Mouse (Mus musculus) CH12.LX (cell line): ENCODE data around the gene Rpl36al. TPM values are rescaled to one million over a fixed set of nuclear protein-coding genes. Genes with fewer than 3 reads are reported as not detected.
"Not testable (repeated sequence)": the region's sequence is repeated elsewhere in the genome, so short reads cannot be mapped to it uniquely, and the experiment has no call there.

ENCODE experiments used
- DNase-seq: peaks from one replicate; pipeline ENCODE4 v3.0.0-alpha.2; 2013; ENCODE audit errors: extremely low read depth
- H3K27ac ChIP-seq: 2 replicates; pipeline ENCODE4 v1.5.1; 2012; ENCODE audit warnings: low read depth, mild to moderate bottlenecking, control low read depth, moderate library complexity; ENCODE audit not compliant: insufficient read depth
- H3K27me3 ChIP-seq: replicated peaks from 2 replicates; pipeline ENCODE3; 2012; ENCODE audit warnings: inconsistent platforms
- H3K36me3 ChIP-seq, 2 experiments: replicated peaks in 1 of 2; 2 replicates each; pipeline versions ENCODE3 to v1.6.1; 2012; ENCODE audit warnings: inconsistent platforms in 1 of 2, low read length in 1 of 2, mild to moderate bottlenecking in 1 of 2, mixed read lengths in 1 of 2, moderate library complexity in 1 of 2; ENCODE audit not compliant: control insufficient read depth in 1 of 2, insufficient read depth in 1 of 2
- H3K4me1 ChIP-seq, 2 experiments: 2 replicates each; pipeline ENCODE4 v1.6.1; 2012; ENCODE audit warnings: inconsistent platforms in 1 of 2, moderate library complexity in 1 of 2; ENCODE audit not compliant: insufficient read depth in 2 of 2, control insufficient read depth in 1 of 2
- H3K4me2 ChIP-seq: 2 replicates; pipeline ENCODE4 v1.6.1; 2012; ENCODE audit warnings: low read depth, mild to moderate bottlenecking, control low read depth; ENCODE audit not compliant: poor library complexity, insufficient read depth, severe bottlenecking
- H3K4me3 ChIP-seq, 3 experiments: fragments of 150-350 bp in 1 of 3; sonication (generic) in 1 of 3; replicated peaks in 1 of 3; 2 replicates each; pipeline versions ENCODE3 to v1.5.1; 2011 to 2012; ENCODE audit warnings: low read depth in 2 of 3, low read length in 2 of 3, mild to moderate bottlenecking in 2 of 3, moderate library complexity in 2 of 3, control low read depth in 1 of 3, improper control_type of control experiment in 1 of 3, inconsistent platforms in 1 of 3, mixed read lengths in 1 of 3; ENCODE audit not compliant: poor library complexity in 1 of 3
- H3K79me2 ChIP-seq: replicated peaks from 2 replicates; pipeline ENCODE4 v1.6.1; 2012; ENCODE audit warnings: mild to moderate bottlenecking, moderate library complexity; ENCODE audit not compliant: control insufficient read depth, poor library complexity, insufficient read depth, severe bottlenecking; ENCODE audit errors: extremely low read depth
- H3K9ac ChIP-seq: 2 replicates; pipeline ENCODE4 v1.6.1; 2012; ENCODE audit warnings: low read depth, mild to moderate bottlenecking, control low read depth, moderate library complexity; ENCODE audit not compliant: insufficient read depth
- H3K9me3 ChIP-seq: replicated peaks from 2 replicates; pipeline ENCODE3; 2012; ENCODE audit warnings: low read length, inconsistent platforms, mixed read lengths
- BHLHE40 ChIP-seq: IDR thresholded peaks from 2 replicates; pipeline ENCODE4 v1.6.1; 2011; ENCODE audit warnings: mild to moderate bottlenecking, low read depth, low read length, improper control_type of control experiment
- CHD2 ChIP-seq: IDR thresholded peaks from 2 replicates; pipeline ENCODE4 v1.6.1; 2011; ENCODE audit warnings: low read length, improper control_type of control experiment
- ELF1 ChIP-seq: IDR thresholded peaks from 2 replicates; pipeline ENCODE4 v1.6.1; 2014; ENCODE audit warnings: low read depth, mild to moderate bottlenecking, inconsistent platforms, low read length, improper control_type of control experiment
- EP300 ChIP-seq: IDR thresholded peaks from 2 replicates; pipeline ENCODE4 v1.6.1; 2011; ENCODE audit warnings: low read length, improper control_type of control experiment
- HCFC1 ChIP-seq: IDR thresholded peaks from 2 replicates; pipeline ENCODE4 v1.6.1; 2012; ENCODE audit warnings: low read depth, mild to moderate bottlenecking, inconsistent platforms, low read length, improper control_type of control experiment
- JUND ChIP-seq: conservative IDR thresholded peaks from 2 replicates; pipeline ENCODE4 v1.6.1; 2011; ENCODE audit warnings: low read depth, low read length, improper control_type of control experiment
- KAT2A ChIP-seq: IDR thresholded peaks from 2 replicates; pipeline ENCODE4 v1.6.1; 2012; ENCODE audit warnings: low read length, improper control_type of control experiment, inconsistent platforms; ENCODE audit not compliant: insufficient replicate concordance
- MAFK ChIP-seq: IDR thresholded peaks from 2 replicates; pipeline ENCODE4 v1.6.1; 2011; ENCODE audit warnings: low read length, improper control_type of control experiment; ENCODE audit not compliant: insufficient replicate concordance
- MAX ChIP-seq: IDR thresholded peaks from 2 replicates; pipeline ENCODE4 v1.6.1; 2011; ENCODE audit warnings: low read length, improper control_type of control experiment
- MEF2A ChIP-seq: IDR thresholded peaks from 2 replicates; pipeline ENCODE4 v1.6.1; 2014; ENCODE audit warnings: low read depth, mild to moderate bottlenecking, inconsistent platforms, low read length, improper control_type of control experiment, borderline replicate concordance
- MYC ChIP-seq: IDR thresholded peaks from 2 replicates; pipeline ENCODE4 v1.6.1; 2011; ENCODE audit warnings: low read depth, mild to moderate bottlenecking, improper control_type of control experiment, low read length
- NELFE ChIP-seq: IDR thresholded peaks from 2 replicates; pipeline ENCODE4 v1.6.1; 2011; ENCODE audit warnings: low read depth, low read length, improper control_type of control experiment
- NRF1 ChIP-seq: IDR thresholded peaks from 2 replicates; pipeline ENCODE4 v1.6.1; 2014; ENCODE audit warnings: low read depth, mild to moderate bottlenecking, inconsistent platforms, low read length, improper control_type of control experiment, moderate library complexity
- PAX5 ChIP-seq: IDR thresholded peaks from 2 replicates; pipeline ENCODE4 v1.6.1; 2012; ENCODE audit warnings: low read length, inconsistent platforms, mixed read lengths
- POLR2A ChIP-seq: IDR thresholded peaks from 2 replicates; pipeline ENCODE4 v1.6.1; 2011; ENCODE audit warnings: low read depth, mild to moderate bottlenecking, improper control_type of control experiment, low read length
- POLR2AphosphoS2 ChIP-seq: IDR thresholded peaks from 2 replicates; pipeline ENCODE4 v1.6.1; 2011; ENCODE audit warnings: low read depth, low read length, improper control_type of control experiment
- RCOR1 ChIP-seq: conservative IDR thresholded peaks from 2 replicates; pipeline ENCODE4 v1.6.1; 2012; ENCODE audit warnings: low read depth, mild to moderate bottlenecking, inconsistent platforms, low read length, improper control_type of control experiment
- SIN3A ChIP-seq: IDR thresholded peaks from 2 replicates; pipeline ENCODE4 v1.6.1; 2012; ENCODE audit warnings: low read length, improper control_type of control experiment, inconsistent platforms
- TBP ChIP-seq: conservative IDR thresholded peaks from 2 replicates; pipeline ENCODE4 v1.6.1; 2011; ENCODE audit warnings: low read depth, low read length, improper control_type of control experiment
- TCF12 ChIP-seq: IDR thresholded peaks from 2 replicates; pipeline ENCODE4 v1.6.1; 2014; ENCODE audit warnings: low read depth, mild to moderate bottlenecking, inconsistent platforms, low read length, improper control_type of control experiment
- UBTF ChIP-seq: IDR thresholded peaks from 2 replicates; pipeline ENCODE4 v1.6.1; 2012; ENCODE audit warnings: low read depth, mild to moderate bottlenecking, inconsistent platforms, low read length, improper control_type of control experiment, moderate library complexity
- ZMIZ1 ChIP-seq: IDR thresholded peaks from 2 replicates; pipeline ENCODE4 v1.6.1; 2012; ENCODE audit warnings: low read depth, mild to moderate bottlenecking, inconsistent platforms, low read length, improper control_type of control experiment
- dilution Hi-C: fragments of 300-500 bp; cut with MboI; formaldehyde crosslinking; loops from 2 replicates; pipeline ENCODE4 v1.14.3; 2020; ENCODE audit warnings: low sequenced_read_pairs; ENCODE audit not compliant: extremely low pct_unique_long_range_greater_than_20kb, extremely low pct_ligation_motif_present
- in situ Hi-C: fragments of 300-500 bp; cut with MboI; formaldehyde crosslinking; loops from 3 replicates; pipeline ENCODE4 v1.14.3; 2019; ENCODE audit warnings: low sequenced_read_pairs, low pct_ligation_motif_present, low pct_unique_long_range_greater_than_20kb, mixed read lengths
- polyA plus RNA-seq: library from polyadenylated mRNA; unstranded; fragments of >175 nt; gene quantifications from 2 replicates; pipeline ENCODE4 v1.2.1, GENCODE M21; 2012; ENCODE audit warnings: low read depth; ENCODE audit not compliant: insufficient read length
- total RNA-seq, 2 experiments: library from RNA; depleted of rRNA; stranded (reverse); fragments of 300-350 nt in 1 of 2; fragments of >200 nt in 1 of 2; gene quantifications; 2 replicates each; pipeline ENCODE4 v1.2.3; 2012 to 2014

Rpl36al gene
- total and polyA plus RNA-seq, 3 experiments: 828 to 1,571 (median 1,263) TPM

DNA sequence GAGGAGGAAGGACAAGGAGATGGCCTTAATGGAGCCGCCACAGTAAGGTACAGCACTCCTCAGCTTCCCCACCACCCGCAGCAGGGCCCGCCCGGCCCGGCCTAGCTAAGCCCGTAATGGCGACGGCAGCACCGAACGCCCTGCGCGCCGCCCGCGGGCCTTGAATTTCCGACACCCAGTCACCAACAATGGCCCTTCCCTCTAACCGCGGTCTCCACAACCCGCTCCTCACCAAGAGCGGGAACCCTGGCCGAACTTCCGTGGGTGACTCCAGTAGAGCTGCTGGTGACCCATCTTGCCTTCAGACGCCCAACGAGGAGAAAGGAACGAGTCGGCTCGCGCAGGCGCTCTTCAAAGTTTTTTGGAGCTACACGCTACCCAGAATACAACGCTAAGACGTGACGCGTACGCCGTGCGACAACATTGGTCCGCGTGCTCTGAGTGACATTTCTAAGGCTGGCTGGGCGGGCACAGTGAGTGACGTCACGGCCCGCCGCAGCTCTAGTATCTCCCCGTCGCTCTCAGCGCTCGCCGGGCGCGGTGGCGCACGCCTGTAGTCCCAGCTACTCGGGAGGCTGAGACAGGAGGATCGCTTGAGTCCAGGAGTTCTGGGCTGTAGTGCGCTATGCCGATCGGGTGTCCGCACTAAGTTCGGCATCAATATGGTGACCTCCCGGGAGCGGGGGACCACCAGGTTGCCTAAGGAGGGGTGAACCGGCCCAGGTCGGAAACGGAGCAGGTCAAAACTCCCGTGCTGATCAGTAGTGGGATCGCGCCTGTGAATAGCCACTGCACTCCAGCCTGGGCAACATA is 24.9 kb downstream of the Rpl36al start, which contains the start of gene Rps29:
Rps29 (minus strand) TSS at position 422 of the 813 bp plus-strand sequence.
- peak within 1 kb of the TSS; percentile 88 for H3K27ac ChIP-seq
- H3K27me3 ChIP-seq, H3K9me3 ChIP-seq, dilution Hi-C loops, H3K4me1 ChIP-seq, in situ Hi-C loops: not testable (repeated sequence)
- H3K79me2 ChIP-seq: peaks cover 16% of the 10 kb centered on the region
- peak; percentile 99 for DNase-seq
- H3K9ac ChIP-seq: peak within 1 kb of the TSS; percentile 84
- peak within 1 kb of the TSS; percentile 87 to 99 (median 95) for H3K4me3 ChIP-seq
- peak within 1 kb of the TSS; percentile 99 for H3K4me2 ChIP-seq
- H3K36me3 ChIP-seq: peaks cover 19 to 27% of the 10 kb centered on the region in 2 experiments
- TF ChIP-seq POLR2A: peak; percentile 98
- peak; percentile 92 for TF ChIP-seq MYC
- peak; percentile 96 for TF ChIP-seq TBP
- peak; percentile 62 for TF ChIP-seq SIN3A
- peak; percentile 83 for TF ChIP-seq NRF1
- TF ChIP-seq NELFE: peak; percentile 98
- peak; percentile 83; the same call in 1 of the 2 replicates for TF ChIP-seq POLR2AphosphoS2
- TF ChIP-seq ELF1: peak; percentile 91
- TF ChIP-seq TCF12: peak; percentile 93
- TF ChIP-seq MAX: peak; percentile 81
- TF ChIP-seq JUND: 0 out of 2 replicates have a peak, but pooled peaks have one; percentile 8
- TF ChIP-seq KAT2A: peak; percentile 85
- TF ChIP-seq ZMIZ1: peak; percentile 89
- TF ChIP-seq MAFK: peak; percentile 86
- 0 out of 2 replicates have a peak, but pooled peaks have one; percentile 28 for TF ChIP-seq CHD2
- TF ChIP-seq HCFC1: peak; percentile 83
- peak; percentile 25; the same call in 1 of the 2 replicates for TF ChIP-seq BHLHE40
- TF ChIP-seq MEF2A: 0 out of 2 replicates have a peak, but pooled peaks have one; percentile 49
- TF ChIP-seq UBTF: peak; percentile 38; the same call in 1 of the 2 replicates
- TF ChIP-seq, all 38 proteins: peak for 19; not testable (repeated sequence) for 19

DNA sequence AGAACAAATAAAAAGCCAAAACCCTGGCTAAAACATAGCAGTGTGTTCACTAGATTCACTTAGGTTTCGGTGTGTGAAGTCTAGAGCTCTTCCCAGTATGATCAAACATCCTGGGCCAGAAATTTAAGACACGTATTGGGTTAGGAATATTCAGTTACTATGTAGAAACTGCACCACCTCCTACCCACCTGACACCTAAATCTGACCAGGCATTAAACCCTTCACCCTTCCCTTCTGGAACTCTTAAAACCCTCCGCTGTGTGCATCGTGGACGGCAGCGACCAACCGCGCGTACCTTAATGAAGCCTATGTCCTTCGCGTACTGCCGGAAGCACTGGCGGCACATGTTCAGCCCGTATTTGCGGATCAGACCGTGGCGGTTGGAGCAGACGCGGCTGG is 25.5 kb downstream of the Rpl36al start:
- Histone ChIP-seq H3K27me3 (no peaks in the 10 kb centered on the region), H3K4me2 (peak overlapping the region; percentile 99; the same call in 1 of the 2 replicates), H3K4me3 (peak overlapping the region; percentile 87 to 99 (median 95)), H3K36me3 (peaks cover 19 to 27% of the 10 kb centered on the region in 2 experiments), H3K27ac (peak overlapping the region; percentile 88), H3K9me3 (no peaks in the 10 kb centered on the region), H3K79me2 (peaks cover 16% of the 10 kb centered on the region), H3K9ac (peak overlapping the region; percentile 84), H3K4me1 (peaks cover 4 to 8% of the 10 kb centered on the region in 2 experiments; a peak in 3 of 4 replicates)
- DNase-seq: no peak
- dilution Hi-C loops: no loop called here
- in situ Hi-C loops: no loop called here
- TF ChIP-seq BHLHE40 (no peak), RCOR1 (no peak), POLR2AphosphoS2 (peak; percentile 93; the same call in 1 of the 2 replicates), MEF2A (no peak), ELF1 (no peak), PAX5 (no peak), EP300 (no peak)
- TF ChIP-seq, all 38 proteins: peak for 1
